Comparison of ENCODE assay signal across 18 mouse cellular contexts in genomic region chr5:51923417-51923816, GRCm38 (mm10).
DNase-seq lines count a peak whose midpoint lies in the region; ATAC-seq lines count a peak whose summit lies in the region.
"Had no signal": no experiment of that assay in that cellular context is flagged by ENCODE, and none has a peak within 500 bp of the region (broad histone marks: within the 10 kb centered on the region; RNA-seq: fewer than 3 reads in every experiment).

No protein-coding gene starts in this region.

- no peak for DNase-seq in frontal cortex, postnatal 36 days (ENCODE audit: low spot score in 2 of 2)
- DNase-seq in layer of hippocampus, adult 18-20 months (ENCODE audit: low spot score in 2 of 2), result peak; percentile 37 to 68
- DNase-seq in layer of hippocampus, postnatal 25 days (ENCODE audit: extremely low spot score in 1 of 2, low spot score in 1 of 2), result no peak
- peak; percentile 11 for DNase-seq in fibroblast of lung, adult 2 months (ENCODE audit: low read depth)
- DNase-seq in thymus, postnatal 25 days, result no peak
- DNase-seq: adrenal gland, postnatal 36 days; cerebellum, adult 9-10 months; gastrocnemius, postnatal 36 days; kidney, adult 2 months; kidney, postnatal 25 days; liver, postnatal 0 days; lung, postnatal 10 days; right cerebral cortex, postnatal 4 days had no signal

- peak; percentile 73 for ATAC-seq in frontal cortex, adult (ENCODE audit: low TSS enrichment)
- ATAC-seq in megakaryocyte progenitor cell, adult 5-6 weeks (replicated peaks; ENCODE audit: poor library complexity), result peak; percentile 52
- no peak for ATAC-seq in cerebellum, adult (ENCODE audit: insufficient number of reproducible peaks, low FRiP score, low TSS enrichment)
- ATAC-seq: inflammation-experienced regulatory T-cells, adult 6 months; liver, postnatal 0 days; midbrain, embryonic 15.5 days had no signal

Comparison
In these comparisons a context has a peak if more than half of its experiments do, and no peak if none do; other contexts are left out.
1. DNase-seq: peak in layer of hippocampus, adult 18-20 months (2 of 2) and fibroblast of lung, adult 2 months (single experiment); none in frontal cortex, postnatal 36 days (0 of 2), layer of hippocampus, postnatal 25 days (0 of 2) and thymus, postnatal 25 days (single experiment).